Mouse (Mus musculus) brown adipose tissue, adult 24 weeks (tissue): ENCODE measurements at regions not wholly inside any gene's neighbourhood (a gene's known extent, or its start where the extent isn't known, plus 50 kb on each side); places are given as distances from the start of the nearest gene placed in this dataset.
A peak's percentile ranks its signal among the peaks of the same experiment; 100 is the strongest.

ENCODE experiments used
- H3K27ac ChIP-seq: fragments of 200-500 bp; replicated peaks from 2 replicates; pipeline ENCODE4 v1.5.1; 2012; ENCODE audit warnings: low read depth, mild to moderate bottlenecking, low read length
- H3K4me1 ChIP-seq: fragments of 200-500 bp; 2 replicates; pipeline ENCODE4 v1.6.1; 2012; ENCODE audit warnings: low read length, mixed read lengths; ENCODE audit not compliant: control insufficient read depth, insufficient read depth, insufficient read length
- H3K4me3 ChIP-seq: fragments of 200-500 bp; 2 replicates; pipeline ENCODE4 v1.5.1; 2012; ENCODE audit warnings: low read depth, mild to moderate bottlenecking, low read length, moderate library complexity; ENCODE audit not compliant: insufficient read depth

- H3K4me1 ChIP-seq, result no peaks in the 10 kb centered on the region
- no peak overlapping the region for H3K4me3 ChIP-seq
- H3K27ac ChIP-seq, result no peak overlapping the region
Observed at GRCm38 (mm10) chr1:157022456-157023435, 83.3 kb upstream of the Ralgps2 start.

DNA sequence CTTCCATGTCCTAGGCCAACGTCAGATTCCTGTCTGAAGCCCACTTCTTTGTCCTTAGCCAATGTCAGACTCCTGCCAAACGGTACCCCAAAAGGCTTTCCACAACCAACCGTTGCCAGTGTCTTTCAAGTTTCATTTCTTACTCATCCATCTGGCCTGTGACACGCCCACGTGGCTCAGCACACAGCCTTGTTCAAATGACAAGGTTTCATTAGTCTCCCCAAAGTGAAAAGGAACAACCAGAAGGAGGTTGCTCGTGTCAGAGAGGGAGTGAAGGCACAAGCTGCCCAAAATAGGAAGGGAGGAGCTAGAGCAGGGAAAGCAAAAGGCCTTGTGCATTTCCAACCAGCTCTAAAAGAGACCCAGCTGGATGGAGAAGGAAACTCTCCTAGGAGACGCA is 80.5 kb upstream of the Ralgps2 start:
- Histone ChIP-seq H3K4me1 (no peaks in the 10 kb centered on the region), H3K4me3 (no peak overlapping the region), H3K27ac (peak overlapping the region; percentile 47; the same call in 1 of the 2 replicates)

DNA sequence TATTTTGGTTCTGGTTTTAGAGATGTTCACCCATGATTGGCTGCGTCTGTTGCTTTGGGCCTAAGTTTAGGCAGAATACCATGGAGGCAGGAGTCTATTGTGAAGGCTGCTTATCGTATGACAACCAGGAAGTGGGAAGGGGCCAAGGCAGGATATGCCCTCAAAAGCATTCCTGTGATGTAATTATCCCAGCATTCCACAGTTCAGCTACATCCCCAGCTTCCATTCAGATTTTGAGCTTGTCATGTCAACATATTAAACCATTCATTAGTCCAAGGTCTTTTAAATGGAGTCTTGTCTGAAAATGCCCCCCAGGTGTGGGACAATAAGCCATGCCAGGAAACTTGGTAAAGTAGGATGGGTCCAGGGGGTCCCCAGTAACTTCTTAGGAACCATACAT is 79.3 kb upstream of the Ralgps2 start:
- no peak overlapping the region for H3K27ac ChIP-seq
- H3K4me1 ChIP-seq, result no peaks in the 10 kb centered on the region
- H3K4me3 ChIP-seq, result no peak overlapping the region

- no peak overlapping the region for H3K4me3 ChIP-seq
- H3K27ac ChIP-seq, result no peak overlapping the region
Observed at GRCm38 (mm10) chr1:157017198-157017994, 78.0 kb upstream of the Ralgps2 start.

DNA sequence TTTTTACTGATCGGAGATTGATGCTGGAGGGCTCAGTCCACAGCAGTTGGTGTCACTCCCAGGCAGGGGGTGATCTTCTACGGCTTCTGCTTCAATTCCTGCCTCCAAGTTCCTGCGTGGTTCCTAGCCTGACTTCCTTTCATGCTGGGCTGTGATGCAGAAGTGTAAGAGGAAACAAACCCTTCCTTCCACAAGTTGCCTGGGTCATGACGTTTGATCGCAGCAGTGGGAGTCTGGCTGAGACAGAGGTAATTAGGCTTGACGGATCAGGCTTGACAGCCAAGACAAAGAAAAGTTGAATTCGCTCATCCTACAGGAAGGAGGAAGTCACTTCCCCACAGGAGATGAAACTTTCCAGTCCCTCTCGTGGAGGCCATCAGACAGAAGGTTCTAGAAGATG is 77.2 kb upstream of the Ralgps2 start:
- Histone ChIP-seq H3K4me1 (no peaks in the 10 kb centered on the region), H3K4me3 (no peak overlapping the region), H3K27ac (peak overlapping the region; percentile 37)

More at GRCm38 (mm10) chr1:157017198-157017994, 78.0 kb upstream of the Ralgps2 start:
- H3K4me1 ChIP-seq, result no peaks in the 10 kb centered on the region

- no peak overlapping the region for H3K27ac ChIP-seq
- H3K4me1 ChIP-seq, result no peaks in the 10 kb centered on the region
- no peak overlapping the region for H3K4me3 ChIP-seq
Observed at GRCm38 (mm10) chr1:157014532-157015497, 75.4 kb upstream of the Ralgps2 start.

GRCm38 (mm10) chr1:157013669-157014048 is 74.2 kb upstream of the Ralgps2 start:
- H3K4me3 ChIP-seq, result no peak overlapping the region
- H3K4me1 ChIP-seq, result no peaks in the 10 kb centered on the region
- H3K27ac ChIP-seq, result no peak overlapping the region

- H3K4me3 ChIP-seq, result no peak overlapping the region
- no peaks in the 10 kb centered on the region for H3K4me1 ChIP-seq
- no peak overlapping the region for H3K27ac ChIP-seq
Observed at GRCm38 (mm10) chr1:157012950-157013668, 73.7 kb upstream of the Ralgps2 start.

DNA sequence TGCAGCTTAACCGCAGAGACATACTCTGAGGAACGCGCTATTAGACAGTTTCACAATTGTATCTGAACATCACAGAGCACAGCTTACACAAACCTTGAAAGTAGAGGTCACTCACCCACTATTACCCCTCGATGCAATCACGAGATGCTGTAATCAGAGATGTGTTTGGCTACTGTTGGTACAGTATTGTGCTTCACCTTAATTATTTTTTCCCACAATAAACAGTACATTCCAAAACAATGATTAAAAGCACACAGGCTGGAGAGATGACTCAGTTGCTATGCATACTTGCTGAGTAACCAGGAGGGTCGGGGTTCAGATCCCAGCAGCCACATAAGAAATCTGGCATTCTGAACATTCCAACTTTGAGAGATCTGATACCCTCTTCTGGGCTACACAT is 71.8 kb upstream of the Ralgps2 start:
- Histone ChIP-seq H3K4me1 (no peaks in the 10 kb centered on the region), H3K4me3 (no peak overlapping the region), H3K27ac (no peak overlapping the region)

- Histone ChIP-seq H3K4me3 (no peak overlapping the region), H3K27ac (no peak overlapping the region), H3K4me1 (no peaks in the 10 kb centered on the region)
Observed at GRCm38 (mm10) chr1:157009427-157009826, 70.0 kb upstream of the Ralgps2 start.

GRCm38 (mm10) chr1:157007891-157008730 is 68.7 kb upstream of the Ralgps2 start:
- Histone ChIP-seq H3K4me3 (no peak overlapping the region), H3K27ac (peak overlapping the region; percentile 27; the same call in 1 of the 2 replicates), H3K4me1 (no peaks in the 10 kb centered on the region)

- no peak overlapping the region for H3K27ac ChIP-seq
- no peaks in the 10 kb centered on the region for H3K4me1 ChIP-seq
- no peak overlapping the region for H3K4me3 ChIP-seq
Observed at GRCm38 (mm10) chr1:157004312-157005074, 65.1 kb upstream of the Ralgps2 start.

- H3K4me1 ChIP-seq, result no peaks in the 10 kb centered on the region
- H3K27ac ChIP-seq, result no peak overlapping the region
- H3K4me3 ChIP-seq, result no peak overlapping the region
Observed at GRCm38 (mm10) chr1:157003034-157003433, 63.6 kb upstream of the Ralgps2 start.
